Mouse (Mus musculus) cerebellum, adult 2 months (tissue): ENCODE measurements around the gene Galnt15.
A peak's percentile ranks its signal among the peaks of the same experiment; 100 is the strongest.

ENCODE experiments used
- CTCF ChIP-seq: fragments of 200-500 bp; IDR thresholded peaks from 2 replicates; pipeline ENCODE4 v1.5.1; 2011; ENCODE audit warnings: low read depth, mild to moderate bottlenecking, control low read depth, low read length, moderate library complexity, borderline replicate concordance; ENCODE audit not compliant: insufficient read depth
- POLR2A ChIP-seq: fragments of 200-500 bp; IDR thresholded peaks from 2 replicates; pipeline ENCODE4 v1.6.1; 2011; ENCODE audit warnings: low read length, control low read depth, borderline replicate concordance; ENCODE audit not compliant: insufficient read depth

DNA sequence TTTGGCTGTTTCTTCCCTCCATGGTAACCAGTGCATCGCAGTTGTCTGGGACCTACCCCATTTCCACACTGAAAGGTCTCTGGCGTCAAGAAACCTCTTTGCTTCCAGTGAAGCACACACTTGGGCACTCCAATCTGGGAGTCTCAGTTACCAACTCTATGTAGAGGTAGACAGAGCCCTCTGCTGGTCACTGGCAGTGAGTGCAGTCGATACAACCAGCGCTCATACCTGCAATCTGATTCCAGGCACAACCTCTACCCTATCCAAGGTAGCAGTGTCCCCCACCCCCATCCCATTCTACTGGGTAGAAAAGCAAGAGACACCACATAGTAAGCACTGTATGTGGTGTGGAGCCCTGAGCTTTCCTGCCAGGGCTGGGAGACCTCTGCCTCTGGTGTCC, 3.7 kb downstream of the Galnt15 start:
- TF ChIP-seq CTCF (peak; percentile 95), POLR2A (no peak)
